13 mouse cellular contexts compared by ENCODE assay signal in the genomic region with DNA sequence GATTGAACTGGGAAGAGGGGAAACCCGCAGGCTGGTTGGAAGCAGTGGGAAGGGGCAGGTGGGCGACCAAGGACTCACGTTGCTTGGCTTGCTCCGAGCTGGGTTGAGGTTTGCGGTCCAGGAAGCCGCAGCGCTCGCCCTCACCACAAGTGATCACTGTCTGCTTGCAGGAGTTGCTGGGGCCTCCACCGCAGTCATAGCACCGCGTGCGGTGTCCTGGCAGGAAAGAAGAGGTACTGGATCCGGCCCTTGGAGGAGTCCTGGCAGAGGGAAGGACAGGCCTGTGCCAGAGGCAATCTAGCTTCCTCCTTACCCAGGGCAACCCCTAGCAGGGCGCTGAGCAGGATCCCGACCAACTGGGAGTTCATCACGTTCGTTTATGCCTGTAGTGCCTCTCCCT. TPM values are rescaled to one million over a fixed set of nuclear protein-coding genes. Genes with fewer than 3 reads are reported as not detected.
DNase-seq lines count a peak whose midpoint lies in the region; ATAC-seq lines count a peak whose summit lies in the region.
"Had no signal": no experiment of that assay in that cellular context is flagged by ENCODE, and none has a peak within 500 bp of the region (broad histone marks: within the 10 kb centered on the region; RNA-seq: fewer than 3 reads in every experiment).

No protein-coding gene starts in this region.

- 47% methylated on average over 17 of the region's 17 CpGs for WGBS in embryonic facial prominence, embryonic 12.5 days
- WGBS in embryonic facial prominence, embryonic 10.5 days, result 49% methylated on average over 17 of the region's 17 CpGs
- 30% methylated on average over 17 of the region's 17 CpGs for WGBS in limb, embryonic 13.5 days

- H3K36me3 ChIP-seq in embryonic facial prominence, embryonic 12.5 days, result no peaks in the 10 kb centered on the region
- no peaks in the 10 kb centered on the region for H3K36me3 ChIP-seq in embryonic facial prominence, embryonic 10.5 days (replicated peaks)
- H3K36me3 ChIP-seq in limb, embryonic 13.5 days, result no peaks in the 10 kb centered on the region
- H3K36me3 ChIP-seq: neural tube, embryonic 12.5 days had no signal

- peaks cover 26% of the 10 kb centered on the region for H3K27me3 ChIP-seq in embryonic facial prominence, embryonic 12.5 days
- peaks cover 31% of the 10 kb centered on the region for H3K27me3 ChIP-seq in embryonic facial prominence, embryonic 10.5 days (replicated peaks; ENCODE audit: low read depth, poor library complexity, severe bottlenecking)
- peaks cover 13% of the 10 kb centered on the region; the same call in 1 of the 2 replicates for H3K27me3 ChIP-seq in limb, embryonic 13.5 days

- no peak for ATAC-seq in embryonic facial prominence, embryonic 12.5 days (ENCODE audit: insufficient number of reproducible peaks, insufficient read depth, low FRiP score, low TSS enrichment)
- ATAC-seq in limb, embryonic 13.5 days (ENCODE audit: low FRiP score, low read depth), result no peak

- no peak overlapping the region for H3K4me3 ChIP-seq in embryonic facial prominence, embryonic 12.5 days
- no peak overlapping the region for H3K4me3 ChIP-seq in embryonic facial prominence, embryonic 10.5 days
- H3K4me3 ChIP-seq in limb, embryonic 13.5 days, result no peak overlapping the region
- H3K4me3 ChIP-seq: neural tube, embryonic 12.5 days had no signal

- H3K27ac ChIP-seq in embryonic facial prominence, embryonic 12.5 days, result no peak overlapping the region
- H3K27ac ChIP-seq in embryonic facial prominence, embryonic 10.5 days (replicated peaks), result no peak overlapping the region
- H3K27ac ChIP-seq in limb, embryonic 13.5 days, result no peak overlapping the region
- H3K27ac ChIP-seq: hindbrain, embryonic 14.5 days; macrophage; neural tube, embryonic 12.5 days had no signal

- 0 out of 2 replicates have a peak overlapping the region, but pooled peaks have one; percentile 1 for H3K9ac ChIP-seq in embryonic facial prominence, embryonic 12.5 days
- H3K9ac ChIP-seq in limb, embryonic 13.5 days, result peak overlapping the region; percentile 45; the same call in 1 of the 2 replicates
- H3K9ac ChIP-seq: hindbrain, embryonic 14.5 days; neural tube, embryonic 12.5 days had no signal

- no peak for DNase-seq in embryonic facial prominence, embryonic 10.5 days (ENCODE audit: low spot score)
- peak; percentile 31 for DNase-seq in CD4-positive helper T cell, adult 2 months (ENCODE audit: low read depth, low spot score)
- peak; percentile 93 for DNase-seq in cerebellum, adult 9-11 months
- DNase-seq in urinary bladder, postnatal 25 days (ENCODE audit: low spot score), result no peak
- DNase-seq in urinary bladder, adult 2 months (ENCODE audit: low spot score), result no peak
- no peak for DNase-seq in kidney, postnatal 10 days
- DNase-seq: gastrocnemius, postnatal 10 days had no signal

- peaks cover 19% of the 10 kb centered on the region for H3K4me1 ChIP-seq in embryonic facial prominence, embryonic 12.5 days
- peaks cover 36% of the 10 kb centered on the region for H3K4me1 ChIP-seq in embryonic facial prominence, embryonic 10.5 days
- H3K4me1 ChIP-seq in limb, embryonic 13.5 days, result peaks cover 26% of the 10 kb centered on the region

- H3K9me3 ChIP-seq in embryonic facial prominence, embryonic 12.5 days, result no peaks in the 10 kb centered on the region
- no peaks in the 10 kb centered on the region for H3K9me3 ChIP-seq in embryonic facial prominence, embryonic 10.5 days
- H3K9me3 ChIP-seq in limb, embryonic 13.5 days, result no peaks in the 10 kb centered on the region; the same call in 1 of the 2 replicates
- H3K9me3 ChIP-seq: neural tube, embryonic 12.5 days had no signal

- no peak overlapping the region for H3K4me2 ChIP-seq in embryonic facial prominence, embryonic 12.5 days (replicated peaks)
- H3K4me2 ChIP-seq in limb, embryonic 13.5 days (replicated peaks), result 0 out of 2 replicates have a peak overlapping the region, but pooled peaks have one; percentile 16
- H3K4me2 ChIP-seq: hindbrain, embryonic 14.5 days; neural tube, embryonic 12.5 days had no signal

RNA-seq across cellular contexts. Expression of a gene that starts 2.6 kb away (rescaled TPM):
- 1.1 and 1.3 TPM in 2 replicates for polyA plus RNA-seq in embryonic facial prominence, embryonic 12.5 days (2016; fragmentation: Nextera tagmentation; extraction: Ambion mirVana)
- polyA plus RNA-seq in embryonic facial prominence, embryonic 10.5 days (2016; fragmentation: Nextera tagmentation; extraction: Ambion mirVana), result 0.83 and 1.00 TPM in 2 replicates
- 2.0 and 3.4 TPM in 2 replicates for polyA plus RNA-seq in limb, embryonic 13.5 days (2015; fragmentation: Nextera tagmentation; extraction: Ambion mirVana)
- 9.5 and 12.9 TPM in 2 replicates for polyA plus RNA-seq in urinary bladder, adult 2 months (2012; rRNA removed)
- polyA plus RNA-seq: hindbrain, embryonic 14.5 days; macrophage had no signal

RNA-seq across cellular contexts. Expression of a gene that starts 3.8 kb away (rescaled TPM):
- 0.68 TPM in 1 of 2 replicates, not detected in the other for polyA plus RNA-seq in embryonic facial prominence, embryonic 12.5 days (2016; fragmentation: Nextera tagmentation; extraction: Ambion mirVana)
- 1.3 TPM in 1 of 2 replicates, not detected in the other for polyA plus RNA-seq in embryonic facial prominence, embryonic 10.5 days (2016; fragmentation: Nextera tagmentation; extraction: Ambion mirVana)
- 0.57 and 0.65 TPM in 2 replicates for polyA plus RNA-seq in limb, embryonic 13.5 days (2015; fragmentation: Nextera tagmentation; extraction: Ambion mirVana)
- polyA plus RNA-seq in urinary bladder, adult 2 months (2012; rRNA removed), result 5.4 and 5.8 TPM in 2 replicates

RNA-seq across cellular contexts. Expression of a gene that starts 8.1 kb away (rescaled TPM):
- polyA plus RNA-seq in embryonic facial prominence, embryonic 12.5 days (2016; fragmentation: Nextera tagmentation; extraction: Ambion mirVana), result 0.61 and 0.99 TPM in 2 replicates
- polyA plus RNA-seq in embryonic facial prominence, embryonic 10.5 days (2016; fragmentation: Nextera tagmentation; extraction: Ambion mirVana), result 0.52 and 0.93 TPM in 2 replicates
- 0.29 and 0.71 TPM in 2 replicates for polyA plus RNA-seq in limb, embryonic 13.5 days (2015; fragmentation: Nextera tagmentation; extraction: Ambion mirVana)
- 0.44 and 0.48 TPM in 2 replicates for polyA plus RNA-seq in urinary bladder, adult 2 months (2012; rRNA removed)
- polyA plus RNA-seq: liver, adult 2 months had no signal

RNA-seq across cellular contexts. Expression of a gene that starts 8.9 kb away (rescaled TPM):
- not detected in 2 replicates for polyA plus RNA-seq in embryonic facial prominence, embryonic 12.5 days (2016; fragmentation: Nextera tagmentation; extraction: Ambion mirVana)
- 0.31 and 0.35 TPM in 2 replicates for polyA plus RNA-seq in embryonic facial prominence, embryonic 10.5 days (2016; fragmentation: Nextera tagmentation; extraction: Ambion mirVana)
- polyA plus RNA-seq in limb, embryonic 13.5 days (2015; fragmentation: Nextera tagmentation; extraction: Ambion mirVana), result 0.15 TPM in 1 of 2 replicates, not detected in the other
- polyA plus RNA-seq in urinary bladder, adult 2 months (2012; rRNA removed), result 0.26 and 0.37 TPM in 2 replicates
- polyA plus RNA-seq: hindbrain, embryonic 14.5 days; liver, adult 2 months; macrophage; neural tube, embryonic 12.5 days had no signal

RNA-seq across cellular contexts. Expression of a gene that starts 11.3 kb away (rescaled TPM):
- 0.27 and 0.65 TPM in 2 replicates for polyA plus RNA-seq in embryonic facial prominence, embryonic 12.5 days (2016; fragmentation: Nextera tagmentation; extraction: Ambion mirVana)
- polyA plus RNA-seq in embryonic facial prominence, embryonic 10.5 days (2016; fragmentation: Nextera tagmentation; extraction: Ambion mirVana), result 0.51 and 0.62 TPM in 2 replicates
- 0.17 and 0.28 TPM in 2 replicates for polyA plus RNA-seq in limb, embryonic 13.5 days (2015; fragmentation: Nextera tagmentation; extraction: Ambion mirVana)
- 0.15 TPM in 1 of 2 replicates, not detected in the other for polyA plus RNA-seq in urinary bladder, adult 2 months (2012; rRNA removed)
- polyA plus RNA-seq: macrophage had no signal

Comparison
In these comparisons a context has a peak if more than half of its experiments do, and no peak if none do; other contexts are left out.
1. DNase-seq: peak in CD4-positive helper T cell, adult 2 months (single experiment) and cerebellum, adult 9-11 months (single experiment); none in embryonic facial prominence, embryonic 10.5 days (single experiment), urinary bladder, postnatal 25 days (single experiment), urinary bladder, adult 2 months (single experiment) and kidney, postnatal 10 days (single experiment).